Mouse (Mus musculus): ENCODE results near the gene Lgi1. TPM values are rescaled to one million over a fixed set of nuclear protein-coding genes. Genes with fewer than 3 reads are reported as not detected.

The Lgi1 gene
- total RNA-seq, 2 experiments from 2014 or later, result 130 to 135 TPM

DNA sequence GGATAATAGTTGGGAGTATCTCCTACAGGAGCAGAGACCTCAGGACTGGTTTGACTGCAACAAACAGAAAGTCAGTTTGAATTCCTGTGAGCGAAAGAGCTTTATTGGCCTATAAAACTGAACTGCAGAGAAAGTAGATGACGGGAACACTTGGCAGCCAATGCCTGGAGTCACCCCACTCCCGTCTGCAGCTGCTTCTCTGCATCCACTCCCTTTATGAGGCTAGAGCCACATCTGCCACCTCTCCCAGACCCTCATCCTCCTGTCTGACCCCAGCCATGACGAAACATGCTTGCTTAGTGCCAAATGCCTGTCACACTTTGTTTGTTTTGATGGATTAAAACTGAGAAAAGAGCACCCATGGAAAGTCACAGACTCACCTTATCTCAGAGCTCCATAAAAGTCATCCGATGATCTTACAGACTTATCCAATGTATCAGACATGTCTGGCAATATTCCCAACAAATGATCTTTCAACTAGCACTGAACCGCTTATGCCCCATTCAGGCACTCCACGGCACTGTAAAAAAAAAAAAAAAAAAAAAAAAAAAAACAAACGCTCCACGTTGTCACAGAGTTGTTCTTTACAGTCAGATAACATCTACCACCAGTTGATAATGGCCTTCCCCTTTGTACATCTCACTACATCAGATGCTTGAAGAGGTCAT lies 93.8 kb downstream of the Lgi1 start:
- no peak for DNase-seq (ENCODE audit: low spot score in 2 of 2)

DNA sequence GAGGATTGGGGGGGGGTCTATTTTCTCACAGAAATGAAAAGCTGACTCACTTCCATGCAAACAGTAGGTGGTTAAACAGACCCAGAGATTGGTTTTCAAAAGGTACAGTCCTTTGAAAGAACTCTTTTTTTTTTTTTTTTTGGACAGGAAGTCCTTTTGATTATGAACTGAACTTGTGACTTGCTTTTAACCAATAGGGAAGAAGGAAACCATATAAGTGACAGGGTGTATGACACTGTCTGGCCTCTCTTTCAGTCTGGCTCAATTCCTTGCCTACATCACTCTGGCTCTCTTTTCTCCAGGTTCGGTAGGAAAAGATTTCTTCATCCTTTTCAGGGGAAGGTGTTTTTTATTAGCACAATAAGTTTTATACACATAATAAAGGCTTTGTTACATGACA lies 95.0 kb downstream of the Lgi1 start:
- no peak for DNase-seq (ENCODE audit: low spot score in 2 of 2)

Other genes with a start within 250 kb of the Lgi1 start
- 1 to 10 TPM; 5.3 TPM for gene Myof, start 221.0 kb upstream of the Lgi1 start, total RNA-seq (2021)
- gene Cep55, start 209.5 kb upstream of the Lgi1 start, total RNA-seq (2021), result not detected
- gene Ffar4, start 167.5 kb upstream of the Lgi1 start, total RNA-seq (2021), result not detected
- gene Rbp4, start 139.3 kb upstream of the Lgi1 start, total RNA-seq (2021), result 10 to 100 TPM; 20.7 to 21.3 TPM
- under 1 TPM; 0.12 to 0.26 TPM for gene Pde6c, start 131.8 kb upstream of the Lgi1 start, total RNA-seq (2021)
- gene Fra10ac1, start 40.4 kb upstream of the Lgi1 start, total RNA-seq (2021), result 10 to 100 TPM; 13.5 to 13.6 TPM
- 1 to 10 TPM; 1.5 to 2.0 TPM for gene Slc35g1, start 131.4 kb downstream of the Lgi1 start, total RNA-seq (2021)
- gene Plce1, start 216.6 kb downstream of the Lgi1 start, total RNA-seq (2021), result 1 to 10 TPM; 4.9 to 5.3 TPM

Data from left cerebral cortex, adult 18-20 months (tissue).